Mouse (Mus musculus) kidney, postnatal 0 days (tissue): ENCODE results near the gene Sprr2a1. TPM values are rescaled to one million over a fixed set of nuclear protein-coding genes. Genes with fewer than 3 reads are reported as not detected.
"Not testable (repeated sequence)": the region's sequence is repeated elsewhere in the genome, so short reads cannot be mapped to it uniquely, and the experiment has no call there.

ENCODE experiments used
- ATAC-seq: fragments of 200-750 bp; cut with Nextera tagmentation; replicated peaks from 2 replicates; pipeline ENCODE4 v1.8.0; 2017; ENCODE audit warnings: low read depth, moderate number of reproducible peaks, moderate TSS enrichment, moderate library complexity; ENCODE audit not compliant: low FRiP score
- DNase-seq: peaks from one replicate; pipeline ENCODE4 v3.0.0-alpha.2; 2016; ENCODE audit warnings: low spot score
- H3K27ac ChIP-seq: fragments of 300-500 bp; sonication (generic); 2 replicates; pipeline ENCODE4 v1.5.1; 2014; ENCODE audit warnings: mild to moderate bottlenecking
- H3K27me3 ChIP-seq: fragments of 300-500 bp; sonication (generic); 2 replicates; pipeline ENCODE4 v1.6.1; 2014; ENCODE audit warnings: low read length, mixed read lengths; ENCODE audit not compliant: insufficient read depth
- H3K36me3 ChIP-seq: fragments of 300-500 bp; sonication (generic); 2 replicates; pipeline ENCODE4 v1.6.1; 2014; ENCODE audit warnings: low read length, mixed read lengths; ENCODE audit not compliant: insufficient read depth
- H3K4me1 ChIP-seq: fragments of 300-500 bp; sonication (generic); replicated peaks from 2 replicates; pipeline ENCODE4 v1.6.1; 2014; ENCODE audit warnings: antibody characterized with exemption, low read length, mixed read lengths; ENCODE audit not compliant: insufficient read depth
- H3K4me2 ChIP-seq: fragments of 300-500 bp; sonication (generic); 2 replicates; pipeline ENCODE4 v1.6.1; 2014; ENCODE audit warnings: mild to moderate bottlenecking, low read length, moderate library complexity, mixed read lengths
- H3K4me3 ChIP-seq: fragments of 300-500 bp; sonication (generic); replicated peaks from 2 replicates; pipeline ENCODE4 v1.5.1; 2014; ENCODE audit warnings: low read depth, low read length
- H3K9ac ChIP-seq: fragments of 300-500 bp; sonication (generic); 2 replicates; pipeline ENCODE4 v1.6.1; 2014; ENCODE audit warnings: low read depth, low read length
- H3K9me3 ChIP-seq: fragments of 300-500 bp; sonication (generic); replicated peaks from 2 replicates; pipeline ENCODE4 v1.6.1; 2016; ENCODE audit warnings: low read length, inconsistent platforms, mixed read lengths
- WGBS: fragments of 180-500 bp; shearing (Covaris S2); extraction: QIAGEN DNeasy Blood & Tissue Kit; methylation state at CpG from one replicate; pipeline ENCODE4 v1.1.7; 2014; 5-methylcytosine and 5-hydroxymethylcytosine counted together
- polyA plus RNA-seq: library from polyadenylated mRNA; unstranded; fragments of >200 nt; fragmentation: Nextera tagmentation; extraction: Ambion mirVana; gene quantifications from 2 replicates; pipeline ENCODE4 v1.2.1, GENCODE M21; 2015

Sprr2a1 gene
- polyA plus RNA-seq, 1 experiment from 2014 or later = 0.50 TPM

DNA sequence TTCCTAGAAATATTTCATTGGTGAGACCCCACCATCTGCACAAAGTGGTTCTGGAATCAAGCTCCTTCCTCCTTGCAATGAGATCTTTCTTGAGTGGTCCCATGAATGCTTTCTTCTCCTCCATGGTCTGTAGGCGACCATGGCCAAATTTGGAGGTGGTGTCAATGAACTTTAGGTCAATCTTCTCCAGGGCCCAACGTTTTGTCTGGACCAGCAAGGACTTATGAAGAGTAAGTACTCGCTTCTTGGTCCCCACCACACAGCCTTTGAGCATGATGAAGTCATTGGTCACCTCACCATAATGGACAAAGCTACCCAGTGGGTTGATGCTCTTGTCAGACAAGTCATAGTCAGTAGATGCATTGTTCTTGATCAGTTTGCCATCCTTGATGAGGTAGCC is 11.8 kb downstream of the Sprr2a1 start:
- WGBS = 80% methylated on average over 3 of the region's 3 CpGs
- H3K36me3 ChIP-seq, H3K9ac ChIP-seq, H3K27me3 ChIP-seq, H3K27ac ChIP-seq, H3K9me3 ChIP-seq, H3K4me2 ChIP-seq, ATAC-seq, H3K4me3 ChIP-seq, DNase-seq, H3K4me1 ChIP-seq: not testable (repeated sequence)

DNA sequence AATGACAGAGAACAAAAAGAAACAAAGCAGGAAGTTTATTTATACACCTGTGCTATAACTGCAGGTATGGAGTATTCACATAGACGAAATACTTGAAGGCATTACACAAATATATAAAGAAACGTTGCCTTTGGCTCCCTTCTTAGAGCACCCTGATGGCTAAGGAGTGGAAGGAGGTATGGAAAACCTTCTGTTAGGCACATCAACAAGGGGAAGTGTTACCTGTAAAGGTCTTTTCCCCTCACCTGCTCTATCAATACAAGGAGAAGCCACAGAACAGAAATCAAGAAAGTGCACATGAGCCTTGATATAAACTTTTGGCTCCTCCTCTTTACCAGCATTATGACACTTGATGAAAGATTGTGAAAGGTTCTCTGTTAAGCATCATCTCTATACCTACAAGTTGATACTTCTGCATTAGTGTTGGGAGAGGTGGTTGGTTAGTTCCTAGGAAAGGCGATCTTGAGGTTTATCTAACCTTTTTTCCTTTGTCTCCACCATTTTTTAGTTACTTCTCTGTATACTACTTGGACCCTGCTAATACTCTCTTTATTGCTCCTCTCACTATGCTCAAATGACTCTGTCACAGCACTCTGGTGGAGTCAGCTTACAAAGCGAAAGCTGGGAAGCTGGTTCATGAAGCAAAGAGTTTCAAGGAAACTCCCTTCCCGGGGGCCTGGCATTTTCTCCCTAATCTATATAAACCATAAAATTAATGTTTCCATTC is 21.0 kb downstream of the Sprr2a1 start:
- not testable (repeated sequence) for H3K9ac ChIP-seq, H3K4me3 ChIP-seq, H3K27me3 ChIP-seq, H3K9me3 ChIP-seq, H3K27ac ChIP-seq, H3K36me3 ChIP-seq, DNase-seq, H3K4me2 ChIP-seq, H3K4me1 ChIP-seq
- peak; percentile 29; the same call in 1 of the 2 replicates for ATAC-seq
- WGBS = no CpG with 5 or more reads among the region's 5 CpGs

DNA sequence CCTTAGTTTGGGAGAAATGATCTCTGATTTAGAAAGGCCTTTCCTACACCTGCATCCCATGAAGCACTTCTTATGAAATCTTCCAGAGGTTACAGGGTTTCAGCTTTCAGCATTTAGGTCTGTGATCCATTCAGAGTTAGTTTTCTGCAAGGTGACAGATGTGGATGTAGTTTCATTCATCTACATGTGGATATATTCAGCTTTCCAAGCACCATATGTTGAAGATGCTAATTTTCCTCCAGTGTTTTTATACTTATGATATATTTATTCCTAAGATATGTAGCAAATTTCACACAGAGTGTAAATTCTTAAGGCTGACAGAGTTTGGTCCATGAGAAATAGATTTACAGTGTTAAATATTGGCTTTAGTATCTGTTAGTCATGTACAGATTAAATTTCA is 23.1 kb downstream of the Sprr2a1 start:
- not testable (repeated sequence) for H3K4me2 ChIP-seq, H3K4me1 ChIP-seq, H3K27me3 ChIP-seq, H3K9me3 ChIP-seq, H3K27ac ChIP-seq, H3K4me3 ChIP-seq, H3K9ac ChIP-seq, DNase-seq, ATAC-seq, H3K36me3 ChIP-seq

DNA sequence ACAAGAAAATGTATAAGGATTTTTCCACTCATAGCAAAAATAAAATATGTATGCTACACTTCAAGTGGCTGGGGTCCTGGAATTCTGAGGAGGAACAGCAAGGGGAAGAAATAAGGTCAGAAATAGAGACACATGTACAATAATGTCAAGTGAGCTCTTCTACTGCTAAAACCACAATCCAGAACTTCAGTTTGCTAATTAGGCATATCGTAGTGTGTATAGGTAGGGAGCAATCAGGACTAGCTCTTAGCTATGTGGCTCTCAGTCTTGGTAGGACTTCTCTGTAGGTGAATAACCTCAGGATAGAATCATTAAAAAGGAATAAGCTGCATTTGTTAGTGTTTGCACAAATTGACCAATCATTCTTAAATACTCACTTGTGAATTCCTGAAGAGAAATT is 23.6 kb downstream of the Sprr2a1 start:
- not testable (repeated sequence) for H3K27me3 ChIP-seq, H3K9me3 ChIP-seq, H3K4me1 ChIP-seq, H3K9ac ChIP-seq, H3K36me3 ChIP-seq, H3K4me2 ChIP-seq, H3K27ac ChIP-seq, ATAC-seq, H3K4me3 ChIP-seq, DNase-seq
- WGBS = no CpG with 5 or more reads among the region's 1 CpGs

DNA sequence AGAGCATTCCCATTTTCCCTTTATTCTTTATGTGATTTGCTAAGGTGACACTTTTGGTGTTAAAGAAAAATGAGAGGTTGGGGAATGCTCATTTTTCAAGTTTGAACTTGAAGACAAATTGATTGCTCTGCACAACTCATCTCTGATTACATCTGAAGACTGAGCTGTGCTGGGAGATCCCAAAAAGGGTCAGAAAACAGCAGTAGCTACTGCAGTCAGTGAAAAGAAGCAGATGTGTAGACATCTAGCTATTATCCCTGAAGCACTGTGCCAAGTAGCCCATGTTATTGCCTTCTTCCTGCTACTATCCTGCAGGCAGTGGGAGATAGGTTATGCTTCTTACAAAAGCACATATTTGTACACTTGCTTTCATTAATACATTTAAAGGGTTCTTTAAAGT is 29.2 kb downstream of the Sprr2a1 start:
- not testable (repeated sequence) for ATAC-seq, H3K27me3 ChIP-seq, H3K4me2 ChIP-seq, H3K27ac ChIP-seq, DNase-seq, H3K36me3 ChIP-seq, H3K4me3 ChIP-seq, H3K9me3 ChIP-seq, H3K4me1 ChIP-seq, H3K9ac ChIP-seq

DNA sequence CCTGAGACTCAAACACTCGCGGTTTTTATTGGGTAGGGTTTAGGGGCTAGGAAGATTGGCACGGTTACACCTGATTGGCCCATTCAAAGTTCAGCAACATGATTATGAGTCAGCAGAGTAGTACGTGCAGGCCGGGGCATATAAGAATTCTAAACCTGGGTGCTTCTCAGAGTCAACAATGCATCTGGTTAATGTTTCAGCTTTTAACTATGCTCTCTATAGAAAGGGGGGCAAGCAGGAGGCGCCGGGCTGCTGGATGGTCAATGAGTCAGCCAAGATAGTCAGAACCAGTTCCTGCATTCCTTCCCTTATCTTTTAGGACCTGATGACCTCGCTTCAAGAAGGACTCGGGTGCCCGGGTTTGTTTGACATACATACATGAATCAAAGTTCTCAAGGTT is 30.6 kb downstream of the Sprr2a1 start:
- H3K4me3 ChIP-seq, H3K27me3 ChIP-seq, DNase-seq, H3K9me3 ChIP-seq, H3K4me1 ChIP-seq, H3K27ac ChIP-seq, H3K4me2 ChIP-seq, H3K9ac ChIP-seq, H3K36me3 ChIP-seq: not testable (repeated sequence)
- WGBS = no CpG with 5 or more reads among the region's 10 CpGs
- peak; percentile 84 for ATAC-seq

DNA sequence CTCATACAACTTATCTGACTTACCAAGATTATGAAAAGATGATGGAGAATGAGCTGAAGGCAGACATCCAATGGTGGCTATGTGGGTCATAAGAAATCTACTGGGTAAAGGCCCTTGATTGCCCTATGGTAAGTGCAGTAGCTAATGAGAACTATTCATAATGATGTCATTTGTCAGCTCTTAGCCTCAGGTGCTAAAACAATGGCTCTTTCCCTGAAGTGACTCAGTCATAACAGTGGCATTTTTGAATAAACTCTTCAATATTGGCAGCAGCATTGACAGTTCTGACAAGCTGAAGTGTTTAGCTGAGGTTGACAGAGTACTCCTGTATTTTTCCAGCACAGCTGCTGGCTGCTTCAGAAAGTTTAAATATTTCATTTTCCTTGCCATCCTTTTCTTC is 32.9 kb downstream of the Sprr2a1 start:
- H3K9me3 ChIP-seq, H3K36me3 ChIP-seq, H3K4me3 ChIP-seq, H3K27me3 ChIP-seq, H3K4me1 ChIP-seq, H3K27ac ChIP-seq, DNase-seq, H3K9ac ChIP-seq, H3K4me2 ChIP-seq, ATAC-seq: not testable (repeated sequence)

DNA sequence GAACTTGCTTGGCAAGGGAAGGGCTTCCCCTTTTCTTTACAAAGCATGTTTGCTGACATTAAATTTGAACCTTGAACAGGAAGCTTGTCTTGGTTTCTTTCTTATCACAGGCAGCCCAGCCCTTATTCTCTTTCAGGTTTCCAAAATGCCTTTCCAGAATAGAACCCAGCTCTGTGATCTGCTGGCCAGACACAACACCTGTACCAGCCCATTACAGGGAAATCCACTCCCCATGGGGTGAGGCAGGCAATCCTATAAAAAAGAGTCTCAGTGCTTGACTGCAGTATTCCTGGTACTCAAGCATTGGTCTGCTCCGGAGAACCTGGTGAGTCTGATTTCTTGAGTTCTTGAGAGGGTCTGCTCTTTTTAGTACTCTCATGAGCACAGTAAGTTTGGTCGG is 34.9 kb downstream of the Sprr2a1 start:
- H3K9me3 ChIP-seq, H3K27ac ChIP-seq, DNase-seq, H3K27me3 ChIP-seq, H3K4me1 ChIP-seq, H3K36me3 ChIP-seq, ATAC-seq, H3K9ac ChIP-seq, H3K4me3 ChIP-seq, H3K4me2 ChIP-seq: not testable (repeated sequence)
- WGBS = 96% methylated on average over 1 of the region's 2 CpGs

DNA sequence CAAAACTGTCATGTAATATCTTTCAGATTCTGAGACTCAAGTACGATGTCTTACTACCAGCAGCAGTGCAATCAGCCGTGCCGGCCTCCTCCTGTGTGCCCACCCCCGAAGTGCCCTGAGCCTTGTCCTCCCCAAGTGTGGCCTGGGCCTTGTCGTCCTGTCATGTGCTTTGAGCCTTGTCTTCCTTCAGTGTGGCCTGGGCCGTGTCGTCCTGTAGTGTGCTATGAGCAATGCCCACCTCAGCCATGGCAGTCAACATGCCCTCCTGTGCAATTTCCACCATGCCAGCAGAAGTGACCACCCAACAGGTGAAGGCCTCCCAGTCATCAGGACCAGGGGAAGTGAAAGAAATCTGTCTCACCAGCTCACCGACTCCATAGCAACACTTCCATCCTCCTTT is 38.3 kb downstream of the Sprr2a1 start:
- peak; percentile 71; the same call in 1 of the 2 replicates for ATAC-seq
- H3K36me3 ChIP-seq, H3K4me2 ChIP-seq, H3K9me3 ChIP-seq, DNase-seq, H3K9ac ChIP-seq, H3K4me1 ChIP-seq, H3K27me3 ChIP-seq, H3K27ac ChIP-seq, H3K4me3 ChIP-seq: not testable (repeated sequence)
- no CpG with 5 or more reads among the region's 8 CpGs for WGBS

DNA sequence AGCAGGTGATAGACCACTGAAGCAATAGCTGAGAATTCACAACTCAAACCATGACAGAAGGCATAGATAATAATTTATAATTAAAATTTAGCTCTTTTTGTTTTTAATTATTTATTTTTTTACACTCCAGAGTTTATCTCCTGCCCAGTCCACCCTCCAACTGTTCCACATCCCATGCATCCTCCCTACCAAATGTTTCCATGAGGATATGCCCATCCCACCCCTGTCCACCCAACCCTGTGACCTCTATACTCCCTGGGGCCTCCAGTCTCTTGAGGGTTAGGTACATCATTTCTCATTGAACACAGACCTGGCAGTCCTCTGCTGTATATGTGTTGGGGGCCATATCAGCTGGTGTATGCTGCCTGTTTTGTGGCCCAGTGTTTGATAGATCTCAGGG is 42.9 kb downstream of the Sprr2a1 start:
- H3K9me3 ChIP-seq, H3K4me3 ChIP-seq, H3K9ac ChIP-seq, H3K27me3 ChIP-seq, H3K27ac ChIP-seq, DNase-seq, H3K4me2 ChIP-seq, H3K4me1 ChIP-seq, ATAC-seq, H3K36me3 ChIP-seq: not testable (repeated sequence)
